7 mouse cellular contexts compared by ENCODE assay signal in the genomic region with DNA sequence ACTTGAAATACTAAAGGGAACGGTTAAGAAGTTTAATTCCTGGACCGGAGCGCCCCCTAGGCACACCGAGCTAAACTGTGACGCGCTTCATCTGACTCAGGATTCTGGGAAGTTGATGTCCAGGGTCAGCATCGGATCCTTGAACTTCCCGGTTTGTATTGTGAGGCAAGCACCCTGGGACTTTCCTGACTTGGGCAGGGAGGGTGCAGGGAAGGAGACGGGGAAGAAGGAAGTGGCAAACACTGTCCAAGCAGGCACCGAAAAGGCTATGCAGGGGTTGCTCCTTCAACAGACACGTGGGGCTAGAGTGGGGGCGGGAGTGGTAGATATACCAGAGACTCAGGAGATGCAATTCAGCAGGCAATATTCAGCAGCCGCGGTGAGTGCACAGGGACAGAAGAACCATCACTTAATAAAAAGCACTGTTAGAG.
A peak's percentile ranks its signal among the peaks of the same experiment; 100 is the strongest.
DNase-seq lines count a peak whose midpoint lies in the region; ATAC-seq lines count a peak whose summit lies in the region.

No protein-coding gene starts in this region.

- H3K36me3 ChIP-seq in embryonic facial prominence, embryonic 11.5 days (replicated peaks; ENCODE audit: control insufficient read depth, insufficient read depth, low read depth, low read length): no peaks in the 10 kb centered on the region
- no peaks in the 10 kb centered on the region for H3K36me3 ChIP-seq in midbrain, embryonic 13.5 days

- H3K9me3 ChIP-seq in embryonic facial prominence, embryonic 11.5 days (replicated peaks; ENCODE audit: control insufficient read depth, low read length): no peaks in the 10 kb centered on the region
- 0 out of 2 replicates have a peak, but pooled peaks cover 4% of the 10 kb centered on the region for H3K9me3 ChIP-seq in midbrain, embryonic 13.5 days

- no peak overlapping the region; the same call in 1 of the 2 replicates for H3K4me2 ChIP-seq in embryonic facial prominence, embryonic 11.5 days (ENCODE audit: low read depth, low read length)
- 0 out of 2 replicates have a peak overlapping the region, but pooled peaks have one; percentile 26 for H3K4me2 ChIP-seq in midbrain, embryonic 13.5 days (replicated peaks)

- no peak overlapping the region for H3K27ac ChIP-seq in embryonic facial prominence, embryonic 11.5 days (replicated peaks; ENCODE audit: low read depth, low read length)
- no peak overlapping the region for H3K27ac ChIP-seq in midbrain, embryonic 13.5 days

- intact Hi-C loops in left cerebral cortex, postnatal 4 days (cut with DNase I): loop anchor here (5.0 kb wide), 1 partner anchor 135 kb away; a partner anchor contains a TSS

- 18% methylated on average over 14 of the region's 14 CpGs for WGBS in embryonic facial prominence, embryonic 11.5 days
- whole genome bisulfite sequencing in midbrain, embryonic 13.5 days: 20% methylated on average over 14 of the region's 14 CpGs

- no peak; the same call in 1 of the 2 replicates for ATAC-seq in embryonic facial prominence, embryonic 11.5 days (replicated peaks; ENCODE audit: insufficient number of reproducible peaks, low FRiP score, low TSS enrichment, low read depth)
- ATAC-seq in granulocyte monocyte progenitor cell, adult 5-6 weeks (replicated peaks; ENCODE audit: poor library complexity, severe bottlenecking): peak; percentile 68
- ATAC-seq in midbrain, embryonic 13.5 days: no peak

- peak; percentile 89 to 90 for DNase-seq in adrenal gland, postnatal 36 days
- peak; percentile 80 for DNase-seq in embryonic facial prominence, embryonic 11.5 days (ENCODE audit: low spot score)
- peak; percentile 82 for DNase-seq in kidney, adult 18-20 months
- DNase-seq in left cerebral cortex, postnatal 4 days: peak; percentile 66
- DNase-seq in spleen, postnatal 36 days (ENCODE audit: low spot score in 2 of 2): peak; percentile 49 to 69

- H3K4me1 ChIP-seq in embryonic facial prominence, embryonic 11.5 days (ENCODE audit: control insufficient read depth, insufficient read depth, low read length): no peaks in the 10 kb centered on the region
- H3K4me1 ChIP-seq in midbrain, embryonic 13.5 days (replicated peaks): peaks cover 4% of the 10 kb centered on the region; the same call in 1 of the 2 replicates

- H3K9ac ChIP-seq in embryonic facial prominence, embryonic 11.5 days (replicated peaks; ENCODE audit: low read length): no peak overlapping the region
- no peak overlapping the region for H3K9ac ChIP-seq in midbrain, embryonic 13.5 days (replicated peaks)

- H3K27me3 ChIP-seq in embryonic facial prominence, embryonic 11.5 days (ENCODE audit: control insufficient read depth, insufficient read depth, low read length): no peaks in the 10 kb centered on the region
- no peaks in the 10 kb centered on the region for H3K27me3 ChIP-seq in midbrain, embryonic 13.5 days

- no peak overlapping the region for H3K4me3 ChIP-seq in embryonic facial prominence, embryonic 11.5 days (ENCODE audit: low read depth, low read length)
- no peak overlapping the region for H3K4me3 ChIP-seq in midbrain, embryonic 13.5 days (replicated peaks)
